Mouse (Mus musculus): ENCODE measurements at regions not wholly inside any gene's neighbourhood (a gene's known extent, or its start where the extent isn't known, plus 50 kb on each side); places are given as distances from the start of the nearest gene placed in this dataset.

GRCm38 (mm10) chr9:23128018-23128369 is 94.9 kb upstream of the Bmper start:
- DNase-seq (ENCODE audit: low spot score in 2 of 2): no peak

- no peak for DNase-seq (ENCODE audit: low spot score in 2 of 2)
Observed at GRCm38 (mm10) chr9:23134006-23134405, 88.9 kb upstream of the Bmper start.

DNA sequence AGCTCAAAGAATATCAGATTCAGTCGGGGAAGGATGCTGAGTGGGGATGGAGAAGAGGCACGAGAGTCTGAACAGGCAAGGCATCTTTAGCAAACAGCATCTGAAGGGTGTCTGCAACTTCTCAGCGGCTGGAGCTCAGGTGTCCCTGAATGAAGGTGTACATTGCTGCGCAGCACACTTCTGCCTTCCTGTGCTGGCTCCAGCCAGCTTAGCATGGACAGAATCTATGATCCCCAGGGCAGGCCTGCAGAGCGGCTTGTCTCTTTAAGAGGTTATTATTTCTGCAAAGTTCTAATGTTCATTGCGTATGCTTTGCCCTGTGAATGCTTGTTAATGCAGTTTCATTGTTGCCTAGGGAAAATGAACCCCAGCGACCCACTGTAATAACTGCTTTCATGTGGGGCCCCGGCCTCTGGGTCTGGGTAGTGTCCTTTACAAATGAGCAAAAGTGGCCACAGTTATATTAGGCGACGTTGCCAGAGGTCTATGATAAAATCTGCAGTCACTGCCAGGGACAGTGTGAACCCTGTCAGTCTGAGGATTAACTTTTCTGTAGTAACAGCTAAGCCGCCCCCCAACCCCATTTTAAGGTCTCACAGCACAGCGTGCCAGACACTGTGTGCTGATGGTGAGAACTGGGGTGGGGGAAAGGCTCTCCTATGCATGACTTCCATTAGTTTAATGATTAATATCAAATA is 88.3 kb upstream of the Bmper start:
- DNase-seq (ENCODE audit: low spot score in 2 of 2): no peak

- DNase-seq (ENCODE audit: low spot score in 2 of 2): no peak
Observed at GRCm38 (mm10) chr9:23136511-23136910, 86.4 kb upstream of the Bmper start.

DNA sequence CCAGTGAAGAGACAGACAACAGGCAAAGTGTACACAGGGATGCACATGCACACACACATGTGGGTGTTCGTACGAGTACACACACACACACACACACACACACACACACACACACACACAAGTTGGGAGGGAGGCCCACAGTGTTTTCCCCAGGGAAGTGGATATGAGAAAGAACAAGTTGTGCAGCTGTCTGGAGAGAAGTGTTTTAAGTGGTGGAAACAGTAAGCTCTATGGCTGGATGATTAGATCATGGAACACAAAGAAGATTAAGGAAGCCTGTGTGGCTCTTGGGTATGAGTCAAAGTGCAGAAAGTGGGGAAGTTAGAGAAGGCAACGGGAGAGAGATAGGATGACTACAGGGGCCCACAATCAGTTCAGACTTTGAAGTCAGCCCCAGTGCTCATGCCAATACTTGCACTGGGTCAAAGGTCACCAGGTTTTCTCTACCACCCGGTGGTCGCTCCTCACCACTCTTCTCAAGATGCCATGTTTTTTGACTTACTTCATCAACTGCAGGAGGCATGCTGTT is 85.1 kb upstream of the Bmper start:
- no peak for DNase-seq (ENCODE audit: low spot score in 2 of 2)

DNA sequence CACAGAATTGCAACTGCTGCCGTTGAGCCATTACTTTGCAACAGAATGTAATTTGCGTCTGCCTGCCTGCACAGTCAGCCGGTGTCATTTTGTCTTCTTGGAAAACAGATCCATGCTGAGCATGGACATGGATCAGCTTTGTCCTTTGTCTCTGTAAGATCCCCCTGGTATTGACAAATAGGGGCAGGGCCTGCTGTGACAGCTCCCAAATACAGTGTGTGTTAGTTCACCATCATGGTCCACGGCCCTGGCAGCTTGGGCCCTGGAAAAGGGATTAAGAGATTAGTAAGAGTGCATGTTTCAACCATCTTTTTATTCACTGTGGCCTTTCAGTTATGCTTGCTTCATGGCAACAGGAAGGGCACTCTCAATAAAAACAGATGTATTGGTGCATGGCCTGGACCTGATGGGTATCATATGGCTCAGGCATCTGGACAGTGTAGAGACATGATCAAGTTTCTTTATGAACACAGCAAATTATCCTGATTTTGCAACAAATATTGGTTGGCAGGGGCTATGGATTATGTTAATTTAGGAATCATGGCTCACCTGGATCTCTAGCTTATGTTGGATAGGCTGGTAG is 83.2 kb upstream of the Bmper start:
- DNase-seq (ENCODE audit: low spot score in 2 of 2): no peak

GRCm38 (mm10) chr9:23144281-23144680 is 78.6 kb upstream of the Bmper start:
- no peak for DNase-seq (ENCODE audit: low spot score in 2 of 2)

DNA sequence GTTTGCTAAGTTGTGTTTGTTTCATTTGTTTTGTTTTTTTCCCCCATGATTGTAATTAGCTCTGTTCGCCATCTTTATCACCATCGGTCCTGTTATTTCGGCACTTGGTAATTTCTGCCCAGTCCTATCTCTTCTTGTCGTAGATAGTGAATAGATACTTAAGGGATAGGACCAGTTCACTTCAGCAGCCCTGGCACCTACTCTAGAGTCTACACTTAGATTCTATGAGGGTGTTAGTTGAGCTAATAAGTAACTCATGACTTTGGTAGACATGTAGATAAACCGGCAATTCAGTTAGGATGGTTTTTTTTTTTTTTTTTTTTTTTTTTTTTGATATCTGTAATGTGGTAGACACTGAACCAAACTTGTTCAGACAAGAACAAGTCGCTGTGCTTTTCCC is 72.5 kb upstream of the Bmper start:
- DNase-seq (ENCODE audit: low spot score in 2 of 2): no peak

DNA sequence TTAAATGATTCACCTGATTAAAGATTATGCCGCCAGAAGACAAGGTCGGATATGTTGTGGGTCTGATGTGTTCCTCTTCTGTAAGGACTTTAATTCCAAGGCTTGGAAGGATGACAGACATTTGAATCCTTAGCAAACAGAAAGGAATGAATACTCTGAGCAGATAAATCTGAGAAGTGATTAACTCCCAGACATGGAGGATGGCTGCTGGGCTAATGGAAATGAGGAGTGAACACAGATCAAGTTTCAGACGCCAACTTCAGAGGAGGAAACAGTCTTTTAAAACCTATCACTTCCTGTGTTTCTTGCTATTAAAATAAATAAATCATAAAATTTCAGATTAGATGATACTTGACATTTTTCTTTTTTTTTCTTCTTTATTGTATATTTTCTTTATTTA is 72.0 kb upstream of the Bmper start:
- no peak for DNase-seq (ENCODE audit: low spot score in 2 of 2)

DNA sequence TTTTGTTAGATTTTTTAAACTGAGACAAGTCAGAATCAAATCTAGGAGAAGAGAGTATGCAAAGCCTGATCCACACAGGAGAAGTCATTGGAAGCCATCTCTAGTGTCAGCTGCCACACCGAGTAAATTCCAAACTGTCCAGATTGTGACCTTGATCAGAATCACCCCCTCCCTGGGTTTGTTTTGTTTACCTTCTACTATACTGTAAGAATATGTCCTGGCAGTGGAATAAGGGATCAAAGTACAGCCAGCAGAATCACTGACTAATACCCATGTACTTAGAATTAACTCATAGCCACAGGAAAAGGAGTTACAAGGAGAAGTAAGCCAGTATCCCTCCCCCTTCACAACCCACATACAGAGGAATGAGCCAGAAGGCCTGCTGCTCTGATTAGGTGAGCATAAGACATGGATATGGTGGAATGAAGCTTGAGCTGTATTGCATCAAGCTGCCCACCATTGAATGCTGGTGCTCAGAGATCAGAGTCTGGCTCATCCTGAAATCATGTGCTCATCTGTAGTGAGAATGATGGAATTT is 70.9 kb upstream of the Bmper start:
- no peak for DNase-seq (ENCODE audit: low spot score in 2 of 2)

DNA sequence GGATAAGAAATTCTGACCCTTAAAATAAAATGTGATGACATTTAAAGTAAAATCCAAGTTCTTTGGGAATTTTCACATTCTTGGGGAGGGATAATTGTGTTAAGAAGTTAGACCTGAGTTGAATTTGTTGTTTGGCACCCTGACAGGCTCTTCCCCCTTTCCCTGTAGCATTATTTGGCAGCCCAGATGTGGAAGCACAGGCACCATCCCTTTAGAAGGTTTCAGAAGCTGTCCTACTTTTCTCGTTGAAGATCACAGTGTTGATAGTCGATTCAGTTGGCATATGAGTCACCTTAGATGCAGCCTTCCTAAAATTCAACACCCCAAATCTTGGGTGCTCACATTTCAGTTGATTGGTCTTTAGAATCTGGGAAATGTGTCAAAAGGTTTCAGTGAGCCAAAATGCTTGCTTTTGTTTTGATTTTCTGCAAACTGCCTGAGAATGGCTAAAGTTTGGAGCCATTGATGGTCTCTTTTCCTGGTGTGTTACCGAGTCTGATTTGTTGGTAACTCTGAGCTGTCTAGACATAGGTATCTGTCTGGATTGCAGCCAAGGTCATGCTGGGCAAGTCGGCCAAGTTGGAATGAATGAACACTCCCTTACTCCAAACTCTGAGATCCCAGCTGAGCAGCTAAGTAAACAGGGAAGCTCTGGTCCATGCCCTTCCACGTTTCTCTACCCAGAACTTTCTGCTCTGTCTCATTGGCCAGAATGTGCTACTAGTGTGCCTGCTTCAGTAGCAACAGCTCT is 65.9 kb upstream of the Bmper start:
- DNase-seq (ENCODE audit: low spot score in 2 of 2): no peak

- no peak for DNase-seq (ENCODE audit: low spot score in 2 of 2)
Observed at GRCm38 (mm10) chr9:23158499-23158898, 64.4 kb upstream of the Bmper start.

- DNase-seq (ENCODE audit: low spot score in 2 of 2): no peak
Observed at GRCm38 (mm10) chr9:23161346-23161745, 61.5 kb upstream of the Bmper start.

DNA sequence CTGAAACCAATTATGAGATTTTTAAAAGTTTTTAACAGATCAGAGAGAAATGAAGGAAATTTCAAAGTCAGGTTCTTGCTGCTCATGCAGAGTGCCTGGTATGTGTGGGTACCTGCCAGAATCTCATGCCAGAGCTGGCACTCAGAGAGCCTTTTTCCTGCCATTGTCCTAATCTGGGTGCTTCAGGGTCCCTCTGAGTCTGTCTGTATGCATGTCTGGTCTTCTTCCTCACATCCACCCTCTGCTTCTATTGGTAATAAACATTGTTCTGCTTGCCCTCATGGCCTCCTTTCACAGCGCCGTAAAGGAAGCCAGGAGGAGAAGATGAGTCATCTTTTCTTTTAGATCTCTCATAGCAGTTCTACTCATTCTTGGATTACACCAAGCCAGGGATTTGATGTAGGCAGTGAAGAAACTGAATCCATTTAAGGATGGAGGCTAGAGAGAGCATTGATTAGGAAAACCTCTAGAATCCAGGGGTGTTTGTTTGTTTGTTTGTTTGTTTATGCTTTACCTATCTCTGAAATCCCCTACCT is 55.8 kb upstream of the Bmper start:
- DNase-seq (ENCODE audit: low spot score in 2 of 2): no peak

DNA sequence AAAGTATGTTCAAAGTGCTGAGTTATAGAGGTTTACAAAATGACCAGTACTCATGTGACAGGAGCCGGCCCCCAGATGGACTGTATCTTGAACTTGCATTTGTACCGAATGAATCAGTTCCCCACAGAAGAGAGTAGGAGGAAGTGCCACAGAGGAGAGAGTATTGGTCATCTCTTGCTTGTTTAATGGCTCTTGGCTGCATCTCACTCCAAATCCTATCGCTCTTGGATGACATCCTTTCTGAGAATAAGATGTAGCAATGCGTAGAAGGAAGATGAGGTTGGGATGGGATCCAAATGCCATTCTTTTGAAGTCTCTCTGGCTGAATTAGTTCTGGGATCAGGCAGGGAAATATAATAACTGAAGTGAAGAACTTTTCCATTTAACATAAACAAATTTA is 55.2 kb upstream of the Bmper start:
- no peak for DNase-seq (ENCODE audit: low spot score in 2 of 2)

DNA sequence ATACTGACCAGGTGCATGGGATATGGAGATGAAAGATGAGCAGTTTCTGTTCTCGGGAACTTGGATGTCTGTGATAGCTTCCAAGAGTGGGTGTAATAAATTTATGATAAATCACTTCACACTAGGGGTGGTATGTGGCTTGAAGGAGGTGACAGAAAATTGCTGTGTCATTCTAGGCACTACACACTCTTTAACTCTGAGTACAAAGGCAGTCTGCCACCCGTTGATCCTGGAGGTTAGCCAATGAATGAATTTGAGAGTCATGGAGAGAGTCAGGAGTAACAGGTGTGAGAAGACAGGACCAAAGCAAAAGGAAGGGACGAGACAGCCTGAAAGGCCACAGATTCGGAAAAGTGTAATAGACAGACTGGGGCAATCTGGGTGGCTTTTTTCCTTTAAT is 54.7 kb upstream of the Bmper start:
- no peak for DNase-seq (ENCODE audit: low spot score in 2 of 2)

DNA sequence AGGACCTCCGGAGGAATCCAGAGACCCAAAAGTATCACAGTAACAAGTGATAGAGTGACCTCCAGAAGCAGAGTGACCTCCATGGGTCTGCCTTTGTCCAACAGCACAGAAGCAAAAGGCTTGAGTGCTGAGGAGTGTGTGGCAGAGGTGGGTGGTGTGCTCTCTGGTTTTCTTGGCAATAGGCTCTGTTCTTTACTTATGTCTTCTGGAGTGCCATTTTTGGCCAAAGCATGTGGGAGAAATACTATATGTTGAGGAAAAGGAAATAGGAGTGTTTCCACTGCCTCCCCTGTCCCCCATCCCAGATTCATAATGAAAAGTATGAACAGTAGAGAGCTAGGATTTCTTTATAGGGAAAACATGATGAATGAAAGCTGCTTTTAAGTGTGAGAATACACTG is 51.5 kb upstream of the Bmper start:
- DNase-seq (ENCODE audit: low spot score in 2 of 2): no peak
